Mouse (Mus musculus) adrenal gland, postnatal 14 days (tissue): Measurements from ENCODE around the gene Adcy5. TPM values are rescaled to one million over a fixed set of nuclear protein-coding genes. Genes with fewer than 3 reads are reported as not detected.
A peak's percentile ranks its signal among the peaks of the same experiment; 100 is the strongest.

ENCODE experiments used
- DNase-seq: peaks from one replicate; pipeline ENCODE4 v3.0.0; 2021; ENCODE audit warnings: mixed read lengths
- total RNA-seq: library from RNA; stranded (reverse); gene quantifications from 2 replicates; pipeline ENCODE4 v1.2.3, GENCODE M21; 2021

Gene Adcy5
- total RNA-seq, 1 experiment from 2014 or later, result 6.3 TPM

DNA sequence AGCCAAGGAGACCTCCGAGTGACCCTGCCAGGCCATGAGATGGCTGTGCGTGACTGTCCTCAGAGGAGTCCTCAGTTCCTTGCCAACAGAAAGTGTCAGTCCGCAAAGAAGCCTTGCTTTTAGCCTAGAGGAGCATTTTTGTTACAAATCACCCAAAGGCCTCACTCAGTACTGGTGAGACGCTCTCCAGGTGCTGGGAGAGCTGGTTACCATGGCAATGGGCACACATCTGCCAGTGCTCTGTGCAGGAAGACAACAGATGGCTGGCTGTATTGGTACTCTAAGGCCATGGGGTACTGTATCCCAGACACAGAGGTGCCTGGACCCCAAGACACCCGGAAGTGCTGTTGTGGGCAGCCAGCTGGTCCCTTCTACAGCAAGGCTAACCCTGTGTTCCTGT, 51.0 kb downstream of the Adcy5 start:
- no peak for DNase-seq

DNA sequence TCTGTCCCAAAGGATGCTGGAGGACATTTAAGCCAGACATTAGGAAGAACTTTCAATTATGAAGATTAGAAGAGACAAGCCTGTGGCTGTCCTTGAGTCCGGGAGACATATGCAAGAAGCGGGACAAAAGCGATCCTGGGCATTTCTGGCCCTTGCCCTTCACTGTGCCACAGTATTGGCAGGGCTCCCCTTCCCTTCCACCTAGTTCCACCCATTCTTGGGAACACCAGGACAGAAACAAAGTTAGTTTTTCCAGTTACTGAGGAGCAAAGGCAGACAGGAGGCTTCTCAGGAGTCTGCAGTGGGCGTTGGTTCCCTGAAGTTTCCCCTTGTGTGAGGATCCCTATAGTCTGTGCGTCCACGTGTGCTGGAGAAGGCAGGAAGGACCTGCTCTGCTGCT, 51.7 kb downstream of the Adcy5 start:
- peak; percentile 62 for DNase-seq

DNA sequence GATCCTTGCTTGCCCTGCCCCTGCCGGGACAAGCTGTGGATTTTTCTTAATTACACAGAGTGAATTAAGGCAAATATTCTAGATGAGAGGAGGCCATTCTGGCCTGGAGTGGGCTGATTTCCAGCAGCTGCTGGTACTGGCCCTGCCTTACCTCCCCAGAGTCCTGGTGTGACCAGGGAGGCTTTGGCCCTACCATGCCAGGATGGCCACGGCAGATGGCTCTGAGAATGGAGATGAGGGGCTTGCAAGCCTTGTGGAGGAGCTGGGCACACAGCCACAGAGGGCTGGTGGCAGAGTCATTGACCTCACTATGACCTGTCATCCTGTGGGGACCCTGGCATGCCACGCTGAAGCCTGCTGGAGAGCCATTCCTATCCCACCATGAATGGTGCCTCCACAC, 54.1 kb downstream of the Adcy5 start:
- DNase-seq, result peak; percentile 34

DNA sequence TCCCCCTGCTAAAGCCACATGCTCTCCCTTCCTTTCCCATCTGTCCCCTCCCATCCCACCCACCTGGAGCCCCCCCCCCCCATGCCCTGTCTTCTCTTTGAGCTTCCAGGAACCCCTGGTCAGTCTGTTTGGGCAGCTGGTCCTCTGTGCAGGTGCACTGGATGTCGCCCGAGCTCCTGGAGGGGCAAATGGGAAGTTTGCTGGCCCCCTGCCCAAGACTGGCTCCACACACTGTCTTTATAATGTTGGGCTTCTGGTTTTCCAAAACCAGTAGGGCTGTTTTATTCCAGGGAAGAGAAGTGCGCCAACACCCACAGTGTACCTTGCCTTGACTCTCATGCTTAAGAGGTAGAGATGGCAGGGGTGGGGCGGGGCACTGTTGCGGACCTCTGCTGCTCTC, 55.1 kb downstream of the Adcy5 start:
- no peak for DNase-seq

DNA sequence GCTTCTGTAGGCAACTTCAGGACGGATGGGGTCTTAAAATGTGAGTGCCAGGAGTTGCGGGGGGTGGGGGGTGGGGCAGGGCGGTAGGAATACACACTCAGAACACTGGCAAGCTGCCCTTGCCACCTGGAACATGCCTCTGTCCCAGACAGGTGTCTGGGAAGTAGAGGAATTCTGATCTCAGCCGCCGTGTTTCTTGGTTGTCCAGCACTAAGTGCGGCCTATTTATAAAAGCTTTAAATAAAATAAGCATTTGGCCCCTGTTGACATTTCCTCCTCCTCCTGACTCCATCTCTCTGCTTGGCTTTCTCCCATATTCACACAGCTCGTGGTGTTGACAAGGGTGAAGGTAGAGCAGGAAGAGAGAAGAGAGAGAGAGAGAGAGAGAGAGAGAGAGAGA, 60.4 kb downstream of the Adcy5 start:
- DNase-seq, result no peak

DNA sequence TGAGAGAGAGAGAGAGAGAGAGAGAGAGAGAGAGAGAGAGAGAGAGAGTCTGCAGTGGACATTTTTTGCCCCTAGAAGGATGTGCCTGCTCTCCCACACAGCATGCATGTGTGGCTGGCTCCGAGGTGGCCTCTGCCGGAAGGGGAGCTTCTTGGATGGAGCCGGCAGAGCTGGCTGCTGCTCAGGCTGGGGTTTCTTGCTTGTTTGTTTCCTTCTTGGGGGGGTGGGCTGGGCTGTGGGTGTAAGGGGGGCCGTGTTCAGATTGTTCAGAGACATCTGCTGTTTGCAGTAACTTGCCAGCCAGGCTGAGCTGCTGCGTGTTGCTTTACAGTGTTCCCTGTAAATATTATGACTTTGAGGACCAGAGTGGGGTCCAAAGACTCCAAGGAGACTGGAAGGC, 60.8 kb downstream of the Adcy5 start:
- no peak for DNase-seq

DNA sequence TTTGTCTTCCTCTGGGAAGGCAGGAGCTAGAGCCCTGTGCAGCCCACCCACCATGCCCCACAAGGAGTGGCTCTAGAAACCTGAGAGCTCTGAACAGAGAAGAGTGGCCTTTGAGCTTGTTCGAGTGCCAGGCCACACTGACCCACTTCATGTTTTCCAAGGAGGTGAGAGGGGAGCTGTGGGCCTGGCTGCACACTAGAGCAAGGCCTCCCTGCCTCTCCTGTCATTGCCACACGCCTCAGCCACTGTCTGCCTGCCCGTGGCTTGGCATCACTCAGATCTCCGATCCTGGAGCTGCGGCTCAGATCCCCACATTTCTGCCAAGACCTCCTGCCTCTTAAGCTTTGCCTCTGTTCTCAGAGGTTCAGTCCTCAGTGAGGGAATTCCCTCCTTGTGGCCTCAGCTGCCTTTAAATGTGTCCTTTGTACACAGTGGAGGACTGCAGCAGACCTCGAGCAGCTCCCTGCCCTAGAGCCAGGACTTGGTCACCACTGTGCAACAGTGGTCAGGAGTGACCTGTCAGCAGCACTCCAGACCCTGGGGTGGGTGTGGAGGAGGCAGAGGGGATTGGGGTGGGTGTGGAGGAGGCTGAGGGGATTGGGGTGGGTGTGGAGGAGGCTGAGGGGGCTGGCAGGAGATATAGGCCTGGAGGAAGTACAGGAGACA, 62.3 kb downstream of the Adcy5 start:
- peak; percentile 71 for DNase-seq

DNA sequence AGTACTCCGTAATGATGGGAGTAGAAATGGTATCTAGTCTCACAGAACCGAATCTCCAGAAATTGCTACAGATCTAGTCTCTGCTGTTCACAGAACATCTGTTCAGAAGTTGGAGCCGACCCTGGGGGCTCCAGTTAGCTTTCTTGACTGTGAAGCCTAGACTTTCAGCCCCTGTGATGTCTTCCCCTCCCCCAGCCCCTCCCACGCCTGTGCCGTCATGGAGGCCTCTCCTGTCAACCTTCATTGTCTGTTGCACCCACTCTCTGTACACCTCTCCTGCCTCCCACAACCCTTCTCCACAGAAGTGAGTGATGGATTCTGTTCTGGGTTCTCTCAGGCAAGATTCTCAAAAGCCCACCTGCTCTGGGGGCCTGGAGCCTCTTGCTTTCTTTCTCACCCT, 65.7 kb downstream of the Adcy5 start:
- DNase-seq, result no peak

DNA sequence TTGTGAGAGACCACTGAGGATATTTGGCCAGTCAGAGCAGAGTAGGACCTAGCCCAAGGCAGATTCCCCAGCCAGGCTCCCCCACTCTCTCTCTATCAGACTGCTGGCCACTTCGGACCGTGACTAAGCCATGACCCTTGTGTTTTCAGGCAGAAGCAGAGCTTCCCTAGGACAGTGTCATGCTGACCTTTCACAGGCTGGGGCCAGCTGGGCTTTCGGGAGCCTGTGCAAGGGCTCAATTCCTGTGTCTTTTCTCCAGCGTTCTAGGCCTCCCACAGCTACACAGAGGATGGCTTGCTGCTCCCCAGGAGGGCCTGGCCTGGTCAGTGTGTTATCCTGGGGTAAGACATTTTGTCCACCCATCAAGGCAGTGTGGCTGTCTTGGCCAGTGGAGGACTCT, 66.9 kb downstream of the Adcy5 start:
- no peak for DNase-seq

DNA sequence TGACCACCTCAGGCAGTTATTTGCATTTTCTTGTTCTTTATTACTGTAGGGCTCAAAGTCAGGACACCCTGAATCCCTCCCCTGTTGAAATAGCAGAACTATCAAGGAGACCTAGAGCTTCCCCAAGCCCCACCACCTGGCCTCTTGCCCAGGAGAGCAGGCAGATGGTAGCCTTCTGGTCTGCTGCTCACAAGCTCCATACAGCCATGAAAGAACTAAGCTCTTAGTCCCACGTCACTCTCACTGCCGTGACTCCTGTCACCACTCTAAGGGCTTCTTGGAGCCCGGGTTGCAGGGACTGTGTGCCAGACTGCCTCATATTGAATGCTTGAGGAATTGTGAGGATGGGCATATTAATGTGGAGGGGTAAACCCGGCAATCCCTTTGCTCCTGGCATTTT, 69.3 kb downstream of the Adcy5 start:
- no peak for DNase-seq

DNA sequence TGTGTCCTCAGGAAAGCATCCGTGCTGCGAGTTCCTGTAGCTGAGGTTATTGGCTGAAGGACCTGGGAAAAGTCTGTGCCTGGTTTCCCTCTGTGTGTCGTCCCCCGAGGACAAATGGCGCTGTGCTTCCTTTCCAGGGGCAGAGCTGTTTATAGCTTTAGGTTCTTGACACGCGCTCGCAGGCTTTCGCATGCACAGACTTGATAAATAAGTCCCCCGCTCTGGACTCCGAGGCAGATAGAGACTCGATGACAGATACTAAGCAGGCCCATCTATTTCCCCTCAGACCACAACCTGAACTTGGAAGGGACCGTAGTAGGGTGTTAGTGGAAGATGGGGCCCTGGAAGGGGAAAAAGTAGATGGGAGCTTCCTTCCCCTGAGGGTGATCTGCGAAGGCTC, 70.0 kb downstream of the Adcy5 start:
- DNase-seq, result no peak

DNA sequence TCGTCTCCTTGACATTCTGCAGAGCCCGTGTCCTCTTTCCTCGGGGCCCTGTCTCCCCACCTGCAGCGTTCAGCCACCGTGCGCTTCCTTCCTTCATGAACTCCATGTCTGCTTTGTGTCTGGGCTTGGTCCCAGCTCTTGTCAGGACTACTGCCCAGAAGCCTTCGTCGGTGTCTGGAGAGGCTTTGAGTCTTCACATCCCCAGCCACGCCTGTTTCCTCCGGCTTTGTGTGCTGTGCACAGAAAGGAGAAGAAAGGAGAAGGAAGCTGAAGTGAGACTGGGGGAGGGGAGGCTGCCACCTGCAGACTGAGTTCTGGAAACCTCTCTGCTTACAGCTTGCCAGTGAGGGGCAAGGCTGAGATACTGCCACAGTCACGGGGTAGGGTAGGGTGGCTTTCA, 74.9 kb downstream of the Adcy5 start:
- no peak for DNase-seq

DNA sequence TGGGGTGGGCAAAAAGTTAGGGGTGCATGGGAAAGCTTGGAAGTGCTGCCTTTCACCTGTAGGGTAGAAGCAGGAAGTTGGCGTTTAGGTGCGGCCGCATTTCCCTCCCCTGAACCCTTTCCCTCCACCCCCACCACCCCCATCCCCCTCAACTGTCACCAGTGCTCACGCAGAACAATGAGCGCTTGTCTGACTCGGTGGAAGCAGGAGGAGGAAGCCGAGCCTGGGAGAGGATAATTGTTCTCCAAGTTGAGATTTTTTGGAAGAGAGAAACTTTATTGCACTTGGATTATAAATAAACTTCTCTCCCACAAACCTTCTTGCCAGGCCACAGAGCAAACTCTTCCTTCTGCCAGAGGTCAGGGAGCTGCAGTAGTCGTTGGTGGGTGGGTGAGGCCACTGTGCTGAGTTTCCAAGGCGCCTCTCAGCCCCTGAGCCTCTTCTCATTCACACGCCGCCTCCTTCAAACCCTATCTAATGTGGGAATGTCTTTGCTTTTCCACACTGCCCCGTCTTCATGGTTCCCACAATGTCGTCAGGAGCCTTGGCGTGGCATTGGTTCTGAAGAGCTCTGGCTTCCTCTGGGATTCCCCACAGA, 77.6 kb downstream of the Adcy5 start:
- DNase-seq, result no peak

DNA sequence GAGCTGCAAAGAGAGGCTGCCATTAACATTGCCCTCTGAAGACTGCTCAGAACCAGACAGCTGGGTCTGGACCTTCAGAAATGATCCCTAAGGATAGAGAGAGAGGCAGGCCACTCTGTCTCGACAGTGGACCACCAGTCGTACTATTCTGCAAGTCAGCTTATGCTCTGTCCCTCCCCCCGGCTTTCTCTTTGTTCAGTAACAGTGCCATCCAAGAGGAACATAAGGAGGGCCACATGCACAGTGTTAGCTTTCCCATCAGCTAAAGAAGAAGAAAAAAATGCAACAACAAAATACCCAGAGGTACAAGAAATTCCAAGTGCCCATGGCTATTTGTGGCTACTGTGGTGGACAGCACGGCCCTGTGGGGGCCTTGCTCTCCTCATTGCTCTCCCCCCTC, 78.7 kb downstream of the Adcy5 start:
- no peak for DNase-seq

DNA sequence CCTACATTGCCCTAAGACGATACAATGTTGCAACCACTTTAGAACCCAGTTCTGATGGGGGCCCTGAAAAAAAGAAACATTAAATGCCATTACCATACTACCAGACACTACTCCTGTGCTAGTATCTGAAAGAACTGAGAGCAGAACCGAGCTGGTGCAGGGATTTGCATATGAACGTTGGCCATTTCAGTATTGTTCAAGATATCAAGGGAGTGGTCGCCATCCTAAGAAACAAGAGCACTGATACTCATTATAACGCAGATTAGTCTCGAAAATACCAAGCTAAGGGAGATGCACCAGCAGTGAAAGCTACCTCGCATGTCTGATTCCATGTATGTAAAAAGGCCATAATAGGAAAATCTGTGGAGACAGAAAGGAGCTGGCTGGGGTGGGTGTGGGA, 82.4 kb downstream of the Adcy5 start:
- DNase-seq, result no peak

DNA sequence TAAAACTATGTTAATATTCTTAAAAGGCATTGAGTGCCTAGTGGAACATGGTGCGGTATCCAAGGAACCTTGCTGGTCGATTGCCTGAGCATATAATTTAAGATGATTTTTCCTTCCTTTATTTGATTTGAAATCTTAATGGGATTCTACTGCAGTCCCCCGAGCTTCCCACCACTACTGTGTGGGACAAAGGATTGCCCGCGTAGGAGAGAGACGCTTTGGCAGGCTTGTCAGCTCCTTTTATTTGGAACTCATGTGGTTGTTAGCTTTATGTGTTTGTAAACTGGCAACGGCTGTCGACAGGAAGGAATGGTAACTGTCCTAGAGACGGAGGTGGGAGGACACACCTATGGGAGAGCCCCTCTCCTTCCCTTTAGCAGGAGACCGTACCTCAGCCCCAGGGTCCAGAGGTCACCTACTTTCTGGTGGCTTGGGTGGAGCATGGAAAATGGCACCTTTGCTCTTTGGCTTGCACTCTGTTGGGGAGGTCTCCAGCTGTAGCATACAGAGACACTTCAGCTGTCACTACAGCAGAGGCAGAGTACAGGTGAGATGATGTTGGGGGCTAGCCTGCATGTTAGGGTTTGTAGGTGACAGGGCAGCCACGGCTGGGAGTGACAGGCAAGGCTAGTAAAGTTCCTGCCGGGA, 84.8 kb downstream of the Adcy5 start:
- no peak for DNase-seq

DNA sequence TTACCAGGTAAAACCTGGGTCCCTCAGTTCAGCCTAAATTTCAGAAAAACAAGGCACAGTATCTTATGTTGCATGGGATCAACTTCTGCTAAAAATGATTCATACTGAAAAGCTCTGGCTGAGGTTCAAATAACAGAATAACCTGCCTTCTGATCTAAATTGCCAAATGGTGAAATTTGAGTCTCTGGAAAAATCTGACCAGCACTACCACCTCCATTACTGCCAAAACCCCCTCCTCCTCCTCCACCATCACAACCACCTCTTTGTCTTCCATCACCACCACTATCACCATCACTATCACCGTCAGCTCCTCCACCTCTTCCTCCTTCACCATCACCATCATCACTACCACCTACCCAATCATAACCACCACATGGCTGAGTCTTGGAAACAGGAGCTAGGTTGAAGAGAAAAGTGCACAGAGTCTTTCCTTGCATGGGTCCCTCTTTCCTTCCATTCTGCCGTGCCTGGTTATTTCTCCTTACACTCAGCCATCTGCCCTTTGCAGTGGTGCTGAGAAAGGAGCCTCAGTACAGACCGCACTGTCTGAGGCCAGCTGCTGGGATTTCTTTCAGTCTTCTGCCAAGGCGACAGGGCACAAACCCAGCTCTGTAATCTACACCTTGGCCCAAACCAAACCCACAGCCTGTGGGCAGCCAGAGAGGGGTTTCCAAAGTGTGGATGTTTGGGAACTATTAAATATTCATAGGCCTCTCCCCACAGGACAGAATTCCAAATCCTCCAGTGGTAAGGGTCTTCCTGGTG, 85.5 kb downstream of the Adcy5 start:
- no peak for DNase-seq

DNA sequence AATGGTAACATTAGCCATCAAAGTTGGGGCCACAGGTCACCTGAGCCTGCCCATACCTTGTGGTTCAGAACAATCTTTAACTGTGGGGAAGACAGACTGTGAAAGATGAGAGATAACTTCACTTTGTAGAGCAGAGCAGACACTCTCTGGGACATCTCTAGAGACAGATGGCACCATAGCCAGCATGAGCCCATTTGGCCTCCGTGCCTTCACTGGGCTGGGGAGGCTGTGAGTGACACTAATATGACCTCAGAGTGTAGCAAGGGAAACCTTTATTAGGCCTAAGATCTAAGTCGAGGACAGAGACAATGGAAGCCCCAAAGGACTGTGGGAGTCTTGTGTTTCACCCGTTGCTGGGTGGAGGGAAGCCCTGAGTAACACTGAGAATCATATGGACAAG, 92.7 kb downstream of the Adcy5 start:
- no peak for DNase-seq

DNA sequence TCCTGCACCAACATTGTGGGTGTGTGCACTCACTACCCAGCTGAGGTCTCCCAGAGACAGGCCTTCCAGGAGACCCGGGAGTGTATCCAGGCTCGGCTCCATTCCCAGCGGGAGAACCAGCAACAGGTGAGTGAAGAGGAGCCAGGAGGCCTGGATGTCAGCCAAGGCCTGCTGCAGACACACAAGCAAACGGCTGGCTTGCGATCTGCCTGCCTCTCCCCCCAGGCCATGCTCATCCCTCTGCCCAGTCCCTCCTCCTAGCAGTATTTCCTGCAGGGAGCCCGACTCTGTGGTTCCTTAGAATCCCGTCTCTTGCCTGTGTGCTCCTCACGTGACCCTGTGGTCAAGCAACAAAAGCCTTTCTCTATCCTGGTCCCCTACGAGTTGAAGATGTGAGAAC, 94.1 kb downstream of the Adcy5 start:
- peak; percentile 45 for DNase-seq

DNA sequence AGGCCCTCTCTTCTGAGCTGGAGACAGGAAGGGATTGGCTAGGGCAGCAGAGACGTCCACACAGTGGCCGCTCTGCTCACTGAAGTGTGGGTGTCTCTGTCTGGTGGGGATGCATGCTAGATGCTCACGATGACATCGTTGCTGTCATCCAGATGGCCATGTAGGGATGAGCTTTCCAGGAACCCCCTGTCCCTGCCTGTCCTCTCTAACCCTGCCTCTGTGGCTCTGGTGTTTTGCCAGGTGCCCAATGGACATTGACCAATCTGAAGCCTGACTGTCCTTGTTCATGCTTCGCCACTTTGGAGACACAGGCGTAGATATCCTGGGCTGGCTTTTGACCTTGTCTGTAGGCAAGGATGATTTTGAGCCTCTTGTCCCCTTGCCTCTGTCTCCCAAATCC, 95.1 kb downstream of the Adcy5 start:
- no peak for DNase-seq

DNA sequence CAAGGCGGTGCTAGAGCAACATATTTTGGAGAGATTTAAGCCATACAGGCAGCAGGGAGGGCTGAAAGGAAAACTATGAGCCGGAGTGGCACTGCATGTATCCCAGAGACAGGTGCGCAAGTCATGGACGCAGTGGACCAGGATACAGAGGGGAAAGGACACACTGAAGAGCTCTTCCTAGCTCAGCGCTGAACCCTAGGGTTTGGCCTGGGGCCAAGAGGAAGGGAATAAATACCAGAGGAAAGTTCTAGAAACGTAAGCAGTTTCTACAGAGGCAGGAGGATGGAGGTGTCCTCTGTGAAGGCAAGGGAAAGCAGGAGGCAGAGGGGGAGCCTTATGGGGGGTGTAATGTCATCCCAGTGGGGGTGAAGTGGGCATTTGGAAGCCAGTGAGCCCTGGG, 97.0 kb downstream of the Adcy5 start:
- no peak for DNase-seq

DNA sequence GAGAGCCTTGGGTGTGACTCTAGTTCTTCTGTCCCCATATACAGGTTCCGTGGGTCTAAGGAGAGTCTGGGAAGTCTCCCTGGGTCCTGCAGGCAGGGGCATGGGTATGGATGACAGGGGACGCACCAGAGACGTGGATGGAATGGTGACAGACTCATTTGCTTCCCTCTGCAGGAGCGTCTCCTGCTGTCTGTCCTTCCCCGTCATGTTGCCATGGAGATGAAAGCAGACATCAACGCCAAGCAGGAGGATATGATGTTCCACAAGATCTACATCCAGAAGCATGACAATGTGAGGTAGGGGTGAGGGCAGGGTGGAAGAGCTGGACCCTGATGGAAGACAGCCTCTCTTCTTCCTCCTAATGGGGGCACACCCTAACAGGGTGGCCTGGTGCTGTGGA, 98.3 kb downstream of the Adcy5 start:
- DNase-seq, result no peak

DNA sequence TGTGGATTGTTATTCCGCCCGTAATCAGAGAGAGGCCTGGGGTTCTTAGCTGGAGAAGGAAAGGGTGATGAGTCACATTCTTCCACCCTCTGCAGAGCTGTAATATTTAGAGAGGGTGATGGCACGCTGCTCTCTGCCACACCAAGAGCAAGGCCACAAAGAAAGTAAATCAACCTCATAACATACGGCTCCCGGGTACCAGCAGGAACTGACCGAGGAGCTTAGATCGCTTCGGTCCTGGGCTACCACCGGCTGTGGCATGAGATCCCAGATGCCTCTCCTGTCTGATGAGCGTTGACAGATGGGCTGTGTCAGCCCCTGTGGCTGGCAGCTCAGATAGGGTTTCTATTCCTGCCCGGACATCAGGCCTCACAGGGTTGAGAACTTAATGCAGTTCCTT, 101.3 kb downstream of the Adcy5 start:
- peak; percentile 41 for DNase-seq
